Mouse (Mus musculus) forebrain, embryonic 12.5 days (tissue): ENCODE results near the gene Afm. TPM values are rescaled to one million over a fixed set of nuclear protein-coding genes. Genes with fewer than 3 reads are reported as not detected.

ENCODE experiments used
- ATAC-seq: fragments of 200-750 bp; cut with Nextera tagmentation; 2 replicates; pipeline ENCODE4 v1.8.0; 2017; ENCODE audit warnings: moderate TSS enrichment; ENCODE audit not compliant: low FRiP score
- H3K27ac ChIP-seq: fragments of 300-500 bp; sonication (generic); 2 replicates; pipeline ENCODE4 v1.5.1; 2016; ENCODE audit warnings: mild to moderate bottlenecking
- H3K27me3 ChIP-seq: fragments of 300-500 bp; sonication (generic); 2 replicates; pipeline ENCODE4 v1.6.1; 2016; ENCODE audit warnings: mild to moderate bottlenecking
- H3K36me3 ChIP-seq: fragments of 300-500 bp; sonication (generic); replicated peaks from 2 replicates; pipeline ENCODE4 v1.6.1; 2016; ENCODE audit warnings: mild to moderate bottlenecking
- H3K4me1 ChIP-seq: fragments of 300-500 bp; sonication (generic); 2 replicates; pipeline ENCODE4 v1.6.1; 2016
- H3K4me2 ChIP-seq: fragments of 300-500 bp; sonication (generic); 2 replicates; pipeline ENCODE4 v1.6.1; 2016; ENCODE audit warnings: mild to moderate bottlenecking, moderate library complexity
- H3K4me3 ChIP-seq: fragments of 300-500 bp; sonication (generic); replicated peaks from 2 replicates; pipeline ENCODE4 v1.5.1; 2016; ENCODE audit warnings: mild to moderate bottlenecking
- H3K9ac ChIP-seq: fragments of 300-500 bp; sonication (generic); 2 replicates; pipeline ENCODE4 v1.6.1; 2016; ENCODE audit warnings: mild to moderate bottlenecking
- H3K9me3 ChIP-seq: fragments of 300-500 bp; sonication (generic); 2 replicates; pipeline ENCODE4 v1.6.1; 2016
- WGBS: fragments of 180-500 bp; shearing (Covaris S2); methylation state at CpG from one replicate; pipeline ENCODE4 v1.1.7; 2016; 5-methylcytosine and 5-hydroxymethylcytosine counted together
- polyA plus RNA-seq: library from polyadenylated mRNA; unstranded; fragments of >200 nt; fragmentation: Nextera tagmentation; extraction: Ambion mirVana; gene quantifications from 2 replicates; pipeline ENCODE4 v1.2.1, GENCODE M21; 2016

The Afm gene
- polyA plus RNA-seq, 1 experiment from 2014 or later, result not detected

- no peak overlapping the region for H3K4me2 ChIP-seq
- H3K27ac ChIP-seq, result no peak overlapping the region
- no peak overlapping the region for H3K4me3 ChIP-seq
- H3K9ac ChIP-seq, result no peak overlapping the region
- ATAC-seq, result 0 out of 2 replicates have a peak, but pooled peaks have one; percentile 57
- WGBS, result 5% methylated on average over 6 of the region's 6 CpGs
- no peaks in the 10 kb centered on the region for H3K27me3 ChIP-seq
- no peaks in the 10 kb centered on the region for H3K4me1 ChIP-seq
- no peaks in the 10 kb centered on the region for H3K36me3 ChIP-seq
- no peaks in the 10 kb centered on the region for H3K9me3 ChIP-seq
Measured at GRCm38 (mm10) chr5:90500714-90501113, 18.0 kb upstream of the Afm start.

- Histone ChIP-seq H3K9ac (no peak overlapping the region), H3K27ac (no peak overlapping the region), H3K4me3 (no peak overlapping the region), H3K36me3 (no peaks in the 10 kb centered on the region), H3K4me2 (no peak overlapping the region), H3K27me3 (no peaks in the 10 kb centered on the region), H3K4me1 (no peaks in the 10 kb centered on the region), H3K9me3 (no peaks in the 10 kb centered on the region)
- ATAC-seq, result no peak
- WGBS, result 92% methylated on average over 5 of the region's 5 CpGs
Measured at GRCm38 (mm10) chr5:90501752-90502151, 17.0 kb upstream of the Afm start.

- Histone ChIP-seq H3K27ac (no peak overlapping the region), H3K4me1 (no peaks in the 10 kb centered on the region)
- 85% methylated on average over 11 of the region's 11 CpGs for WGBS
Measured at GRCm38 (mm10) chr5:90504742-90505141, 14.0 kb upstream of the Afm start.

DNA sequence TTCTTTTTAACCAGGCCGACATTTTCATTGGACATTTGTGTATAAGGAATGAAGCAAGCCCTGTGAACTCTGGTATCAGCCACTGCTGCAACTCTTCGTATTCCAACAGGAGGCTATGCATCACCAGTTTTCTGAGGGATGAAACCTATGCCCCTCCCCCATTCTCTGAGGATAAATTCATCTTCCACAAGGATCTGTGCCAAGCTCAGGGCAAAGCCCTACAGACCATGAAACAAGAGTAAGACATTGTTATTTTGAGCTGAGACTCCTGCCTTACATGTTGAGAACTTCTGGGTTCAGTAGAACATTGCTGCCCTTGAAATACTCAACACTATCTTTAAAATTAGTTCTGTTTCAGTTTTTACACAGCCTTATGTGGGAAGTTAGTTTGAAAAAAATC, 12.2 kb upstream of the Afm start:
- Histone ChIP-seq H3K4me3 (no peak overlapping the region), H3K27me3 (no peaks in the 10 kb centered on the region), H3K4me2 (no peak overlapping the region), H3K9ac (no peak overlapping the region), H3K9me3 (no peaks in the 10 kb centered on the region), H3K4me1 (no peaks in the 10 kb centered on the region), H3K27ac (no peak overlapping the region), H3K36me3 (no peaks in the 10 kb centered on the region)
- ATAC-seq, result no peak
- 85% methylated on average over 2 of the region's 2 CpGs for WGBS

More at GRCm38 (mm10) chr5:90504742-90505141, 14.0 kb upstream of the Afm start:
- Histone ChIP-seq H3K4me3 (no peak overlapping the region), H3K4me2 (no peak overlapping the region), H3K9ac (no peak overlapping the region), H3K36me3 (no peaks in the 10 kb centered on the region), H3K9me3 (no peaks in the 10 kb centered on the region), H3K27me3 (no peaks in the 10 kb centered on the region)
- ATAC-seq, result no peak

DNA sequence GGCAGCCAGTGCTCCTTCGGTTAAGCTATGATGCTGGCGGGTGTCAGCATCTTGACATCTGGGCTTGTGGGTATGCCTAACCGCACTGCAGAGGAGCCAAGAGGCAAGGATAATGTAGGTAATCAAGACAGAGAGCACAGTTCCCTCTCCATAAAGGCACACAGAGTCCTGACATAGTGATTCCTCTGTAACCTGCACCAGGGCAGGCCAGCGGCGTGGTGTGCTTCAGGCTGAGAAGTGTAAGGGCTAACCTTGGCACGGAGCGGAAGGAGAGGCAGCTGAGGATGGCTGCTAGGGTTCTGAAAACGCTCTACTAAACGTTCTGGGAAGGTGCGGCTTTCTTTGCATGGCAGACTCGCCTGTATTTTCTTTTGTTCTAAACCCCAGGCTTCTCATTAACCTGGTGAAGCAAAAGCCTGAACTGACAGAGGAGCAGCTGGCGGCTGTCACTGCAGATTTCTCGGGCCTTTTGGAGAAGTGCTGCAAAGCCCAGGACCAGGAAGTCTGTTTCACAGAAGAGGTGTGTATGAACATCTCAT, 11.3 kb upstream of the Afm start:
- Histone ChIP-seq H3K27ac (0 out of 2 replicates have a peak overlapping the region, but pooled peaks have one; percentile 31), H3K4me3 (no peak overlapping the region), H3K9me3 (no peaks in the 10 kb centered on the region), H3K9ac (no peak overlapping the region), H3K27me3 (no peaks in the 10 kb centered on the region), H3K4me2 (no peak overlapping the region), H3K36me3 (no peaks in the 10 kb centered on the region), H3K4me1 (no peaks in the 10 kb centered on the region)
- ATAC-seq, result peak; percentile 33; the same call in 1 of the 2 replicates
- WGBS, result 38% methylated on average over 13 of the region's 13 CpGs

DNA sequence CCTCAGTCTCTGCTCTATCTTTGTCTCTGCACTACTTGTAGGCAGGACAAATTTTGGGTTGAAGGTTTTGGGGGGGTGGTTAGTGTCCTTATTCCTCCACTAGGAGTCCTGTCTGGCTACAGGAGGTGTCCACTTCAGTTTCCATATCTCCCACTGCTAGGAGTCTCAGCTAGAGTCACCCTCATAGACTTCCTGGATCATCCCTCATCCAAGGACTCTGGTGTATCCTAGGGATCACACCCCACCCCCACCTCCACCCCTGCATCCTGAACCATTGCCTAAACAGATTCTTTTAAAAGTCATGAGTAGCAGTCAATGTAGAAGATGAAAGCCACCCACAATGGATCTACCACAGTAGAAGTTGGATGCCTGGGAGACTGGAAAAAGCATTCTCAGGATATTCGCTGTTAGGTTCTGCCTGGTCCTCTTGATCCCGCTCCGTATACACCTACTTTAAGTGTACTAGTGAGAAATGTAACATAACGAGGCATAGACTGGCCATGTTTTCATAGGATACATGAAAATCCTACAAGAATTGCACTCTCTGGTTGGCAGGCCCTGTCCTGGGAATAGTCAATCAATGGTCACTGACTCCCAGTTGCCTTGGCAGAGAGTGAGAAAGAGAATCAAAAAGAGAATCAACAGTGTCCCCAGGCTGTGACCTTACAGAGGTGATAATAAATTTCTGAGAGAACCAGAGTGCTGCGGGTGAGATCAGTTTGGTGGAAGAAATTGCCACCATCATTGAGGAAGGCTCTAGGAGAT, 8.7 kb upstream of the Afm start:
- no peak for ATAC-seq
- Histone ChIP-seq H3K27ac (no peak overlapping the region), H3K27me3 (no peaks in the 10 kb centered on the region), H3K4me3 (no peak overlapping the region), H3K4me2 (no peak overlapping the region), H3K4me1 (no peaks in the 10 kb centered on the region), H3K9ac (no peak overlapping the region), H3K9me3 (no peaks in the 10 kb centered on the region), H3K36me3 (no peaks in the 10 kb centered on the region)
- 94% methylated on average over 5 of the region's 5 CpGs for WGBS

DNA sequence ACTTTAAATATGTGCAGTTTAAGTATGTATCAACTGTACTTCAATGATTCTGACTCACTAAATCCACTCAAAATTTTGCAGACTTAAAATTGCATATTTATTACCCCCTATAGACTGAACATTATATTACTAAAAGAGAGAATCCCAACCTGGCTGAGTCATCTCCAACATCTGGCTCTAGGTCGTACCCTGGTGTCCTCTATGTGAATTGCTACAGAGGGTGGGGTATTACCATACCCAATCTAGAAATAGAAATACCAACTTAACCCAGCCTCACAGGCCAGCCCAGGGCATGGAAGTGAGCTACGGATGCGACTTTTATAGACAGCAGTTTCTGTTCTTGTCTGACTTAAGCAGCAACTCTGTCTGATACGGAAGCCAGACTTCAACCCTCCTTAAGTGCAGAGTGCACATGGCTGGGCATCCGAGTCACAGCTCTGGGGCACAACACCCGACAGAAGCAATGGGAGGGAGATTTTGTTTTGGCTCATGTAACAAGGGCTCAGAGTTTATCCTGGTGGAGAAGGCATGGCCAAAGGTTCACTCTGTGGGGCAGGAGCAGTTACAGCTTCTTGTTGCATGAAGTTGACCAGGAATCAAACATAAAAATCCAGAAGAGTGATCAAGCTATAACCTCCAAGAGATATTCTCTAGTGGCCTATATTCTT, 6.3 kb upstream of the Afm start:
- H3K9ac ChIP-seq, result no peak overlapping the region
- H3K9me3 ChIP-seq, result no peaks in the 10 kb centered on the region
- WGBS, result 85% methylated on average over 6 of the region's 6 CpGs
- H3K27me3 ChIP-seq, result no peaks in the 10 kb centered on the region
- H3K4me3 ChIP-seq, result no peak overlapping the region
- H3K4me1 ChIP-seq, result no peaks in the 10 kb centered on the region
- no peak overlapping the region for H3K27ac ChIP-seq
- no peak overlapping the region for H3K4me2 ChIP-seq
- no peak for ATAC-seq
- H3K36me3 ChIP-seq, result no peaks in the 10 kb centered on the region

- 89% methylated on average over 6 of the region's 6 CpGs for WGBS
- no peak overlapping the region for H3K27ac ChIP-seq
- no peaks in the 10 kb centered on the region for H3K4me1 ChIP-seq
- no peak overlapping the region for H3K4me3 ChIP-seq
- no peaks in the 10 kb centered on the region for H3K27me3 ChIP-seq
- no peak for ATAC-seq
- no peak overlapping the region for H3K9ac ChIP-seq
- H3K36me3 ChIP-seq, result no peaks in the 10 kb centered on the region
- H3K4me2 ChIP-seq, result no peak overlapping the region
- H3K9me3 ChIP-seq, result no peaks in the 10 kb centered on the region
Measured at GRCm38 (mm10) chr5:90515561-90515960, 3.2 kb upstream of the Afm start.

GRCm38 (mm10) chr5:90551191-90551590, 32.5 kb downstream of the Afm start:
- Histone ChIP-seq H3K4me2 (no peak overlapping the region), H3K4me1 (no peaks in the 10 kb centered on the region), H3K27ac (no peak overlapping the region), H3K4me3 (no peak overlapping the region), H3K27me3 (no peaks in the 10 kb centered on the region), H3K9me3 (no peaks in the 10 kb centered on the region), H3K36me3 (no peaks in the 10 kb centered on the region), H3K9ac (no peak overlapping the region)
- 92% methylated on average over 8 of the region's 8 CpGs for WGBS
- no peak for ATAC-seq

- Histone ChIP-seq H3K9ac (no peak overlapping the region), H3K4me3 (no peak overlapping the region), H3K4me2 (no peak overlapping the region), H3K27ac (no peak overlapping the region), H3K27me3 (no peaks in the 10 kb centered on the region), H3K36me3 (no peaks in the 10 kb centered on the region), H3K4me1 (no peaks in the 10 kb centered on the region), H3K9me3 (no peaks in the 10 kb centered on the region)
- 82% methylated on average over 3 of the region's 3 CpGs for WGBS
- ATAC-seq, result no peak
Measured at GRCm38 (mm10) chr5:90556052-90556451, 37.3 kb downstream of the Afm start.

GRCm38 (mm10) chr5:90560743-90561142, 42.0 kb downstream of the Afm start, which contains the start of gene 5830473C10Rik:
TSS of gene 5830473C10Rik (plus strand) at chr5:90561107.
- no peak within 1 kb of the TSS for H3K4me2 ChIP-seq
- no peak within 1 kb of the TSS for H3K27ac ChIP-seq
- WGBS, result 85% methylated on average over 6 of the region's 6 CpGs
- no peaks in the 10 kb centered on the region for H3K36me3 ChIP-seq
- H3K9me3 ChIP-seq, result no peaks in the 10 kb centered on the region
- no peaks in the 10 kb centered on the region for H3K4me1 ChIP-seq
- no peaks in the 10 kb centered on the region for H3K27me3 ChIP-seq
- no peak within 1 kb of the TSS for H3K9ac ChIP-seq
- no peak for ATAC-seq
- no peak within 1 kb of the TSS for H3K4me3 ChIP-seq

DNA sequence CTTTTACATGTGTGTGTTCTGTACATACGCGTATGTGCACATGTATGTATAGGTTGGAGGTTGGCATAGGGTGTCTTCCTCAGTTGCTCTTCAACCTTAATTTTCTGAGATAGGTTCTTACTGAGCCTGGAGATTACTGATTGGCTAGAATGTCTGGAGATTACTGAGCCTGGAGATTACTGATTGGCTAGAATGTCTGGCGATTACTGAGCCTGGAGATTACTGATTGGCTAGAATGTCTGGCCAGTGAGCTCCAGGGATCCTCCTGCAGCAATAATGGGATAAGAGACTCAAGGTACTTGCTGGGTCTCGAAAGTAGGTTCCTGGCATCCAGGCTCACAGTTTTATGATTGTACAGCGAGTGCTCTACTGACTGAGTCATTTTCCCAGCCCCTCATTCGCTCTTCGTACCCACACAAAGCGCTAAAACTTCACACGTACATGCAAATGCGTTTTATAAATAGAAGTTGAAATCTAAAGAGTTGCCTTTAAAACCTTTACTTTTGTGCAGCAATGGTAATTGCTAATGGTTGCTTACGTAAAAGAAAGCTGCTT, 43.1 kb downstream of the Afm start:
- Histone ChIP-seq H3K4me2 (no peak overlapping the region), H3K36me3 (no peaks in the 10 kb centered on the region), H3K9ac (no peak overlapping the region), H3K27me3 (no peaks in the 10 kb centered on the region), H3K4me1 (no peaks in the 10 kb centered on the region), H3K4me3 (no peak overlapping the region), H3K27ac (no peak overlapping the region), H3K9me3 (no peaks in the 10 kb centered on the region)
- 91% methylated on average over 11 of the region's 11 CpGs for WGBS
- ATAC-seq, result no peak
